Mouse (Mus musculus) cerebellum, postnatal 25 days (tissue): Measurements from ENCODE around the gene Il1rap.

Experiments
- DNase-seq, 2 experiments: peaks; one replicate each; pipeline ENCODE4 v3.0.0; 2021; ENCODE audit warnings: mixed read lengths in 2 of 2

Gene Il1rap

GRCm38 (mm10) chr16:26581048-26581912, at the start of gene Il1rap:
Il1rap (plus strand) TSS chr16:26581704.
- peak; percentile 83 to 89 for DNase-seq

GRCm38 (mm10) chr16:26532287-26532686, 49.2 kb upstream of the Il1rap start:
- DNase-seq, result no peak

GRCm38 (mm10) chr16:26546170-26546878, 35.2 kb upstream of the Il1rap start:
- no peak for DNase-seq

GRCm38 (mm10) chr16:26546879-26547206, 34.7 kb upstream of the Il1rap start:
- no peak for DNase-seq

GRCm38 (mm10) chr16:26549221-26549620, 32.3 kb upstream of the Il1rap start:
- DNase-seq, result no peak

- no peak for DNase-seq
These were observed 29.3 kb upstream of the Il1rap start for GRCm38 (mm10) chr16:26552234-26552633.

- DNase-seq, result no peak
These were observed 22.7 kb upstream of the Il1rap start for GRCm38 (mm10) chr16:26558797-26559196.

GRCm38 (mm10) chr16:26561743-26562142, 19.8 kb upstream of the Il1rap start:
- DNase-seq, result no peak

GRCm38 (mm10) chr16:26562771-26563170, 18.7 kb upstream of the Il1rap start:
- DNase-seq, result no peak

GRCm38 (mm10) chr16:26569387-26569978, 12.0 kb upstream of the Il1rap start:
- no peak for DNase-seq

- no peak for DNase-seq
These were observed 9.7 kb upstream of the Il1rap start for GRCm38 (mm10) chr16:26571836-26572235.

GRCm38 (mm10) chr16:26574173-26574572, 7.3 kb upstream of the Il1rap start:
- no peak for DNase-seq

- no peak for DNase-seq
These were observed 441 bp downstream of the Il1rap start for GRCm38 (mm10) chr16:26581913-26582376.

GRCm38 (mm10) chr16:26585806-26586205, 4.3 kb downstream of the Il1rap start:
- no peak for DNase-seq

GRCm38 (mm10) chr16:26590897-26591570, 9.5 kb downstream of the Il1rap start:
- DNase-seq, result no peak

GRCm38 (mm10) chr16:26596440-26596839, 14.9 kb downstream of the Il1rap start:
- no peak for DNase-seq

GRCm38 (mm10) chr16:26597307-26597706, 15.8 kb downstream of the Il1rap start:
- no peak for DNase-seq

- DNase-seq, result no peak
These were observed 17.1 kb downstream of the Il1rap start for GRCm38 (mm10) chr16:26598591-26598990.

- DNase-seq, result no peak
These were observed 20.0 kb downstream of the Il1rap start for GRCm38 (mm10) chr16:26601482-26601881.

- DNase-seq, result no peak
These were observed 23.1 kb downstream of the Il1rap start for GRCm38 (mm10) chr16:26604621-26605020.

- DNase-seq, result no peak
These were observed 26.5 kb downstream of the Il1rap start for GRCm38 (mm10) chr16:26608003-26608402.

- no peak for DNase-seq
These were observed 29.0 kb downstream of the Il1rap start for GRCm38 (mm10) chr16:26610508-26610907.
